Mouse (Mus musculus): ENCODE results near the gene Agpat1.

GRCm38 (mm10) chr17:34641945-34642344 is 37.9 kb downstream of the Agpat1 start:
- TF ChIP-seq CTCF (IDR thresholded peaks at IDR 0.05; ENCODE audit: borderline replicate concordance, extremely low read depth, insufficient read depth, insufficient read length): no peak
- no peak for TF ChIP-seq POLR2A (IDR thresholded peaks at IDR 0.05; ENCODE audit: borderline replicate concordance, extremely low read depth, insufficient read depth, insufficient read length, poor library complexity, severe bottlenecking)
